Mouse (Mus musculus) WW6 (cell line): ENCODE data around the gene Ctnnbl1.

ENCODE experiments used
- DNase-seq: peaks from one replicate; pipeline ENCODE4 v3.0.0-alpha.2; 2013; ENCODE audit warnings: low read depth, low spot score

Gene Ctnnbl1

GRCm38 (mm10) chr2:157736854-157737850, at the start of gene Ctnnbl1:
TSS of gene Ctnnbl1 (plus strand) at chr2:157737401.
- peak; percentile 97 for DNase-seq

- DNase-seq = no peak
These were observed 49.7 kb upstream of the Ctnnbl1 start for GRCm38 (mm10) chr2:157687506-157687905.

- no peak for DNase-seq
These were observed 45.7 kb upstream of the Ctnnbl1 start for GRCm38 (mm10) chr2:157691266-157692105.

- no peak for DNase-seq
These were observed 44.8 kb upstream of the Ctnnbl1 start for GRCm38 (mm10) chr2:157692365-157692932.

GRCm38 (mm10) chr2:157693576-157693975, 43.6 kb upstream of the Ctnnbl1 start:
- DNase-seq = no peak

- no peak for DNase-seq
These were observed 40.9 kb upstream of the Ctnnbl1 start for GRCm38 (mm10) chr2:157696297-157696731.

- no peak for DNase-seq
These were observed 34.0 kb upstream of the Ctnnbl1 start for GRCm38 (mm10) chr2:157703155-157703554.

- no peak for DNase-seq
These were observed 32.0 kb upstream of the Ctnnbl1 start for GRCm38 (mm10) chr2:157704991-157705776.

- DNase-seq = no peak
These were observed 31.4 kb upstream of the Ctnnbl1 start for GRCm38 (mm10) chr2:157705777-157706158.

- no peak for DNase-seq
These were observed 29.8 kb upstream of the Ctnnbl1 start for GRCm38 (mm10) chr2:157707191-157707923.

GRCm38 (mm10) chr2:157712677-157713076, 24.5 kb upstream of the Ctnnbl1 start:
- DNase-seq = no peak

- no peak for DNase-seq
These were observed 21.5 kb upstream of the Ctnnbl1 start for GRCm38 (mm10) chr2:157715586-157716191.

- no peak for DNase-seq
These were observed 18.8 kb upstream of the Ctnnbl1 start for GRCm38 (mm10) chr2:157718441-157718840.

GRCm38 (mm10) chr2:157723883-157724573, 13.2 kb upstream of the Ctnnbl1 start:
- DNase-seq = no peak

GRCm38 (mm10) chr2:157724574-157724914, 12.7 kb upstream of the Ctnnbl1 start:
- no peak for DNase-seq

GRCm38 (mm10) chr2:157744619-157745018, 7.4 kb downstream of the Ctnnbl1 start:
- no peak for DNase-seq

- no peak for DNase-seq
These were observed 8.5 kb downstream of the Ctnnbl1 start for GRCm38 (mm10) chr2:157745735-157746134.

GRCm38 (mm10) chr2:157746558-157746957, 9.4 kb downstream of the Ctnnbl1 start:
- no peak for DNase-seq

GRCm38 (mm10) chr2:157747989-157748388, 10.8 kb downstream of the Ctnnbl1 start:
- DNase-seq = no peak
